Mouse (Mus musculus) liver, postnatal 0 days (tissue): Measurements from ENCODE around the gene Pdlim7.

Experiments used
- CTCF ChIP-seq: sonication (generic); IDR thresholded peaks from 2 replicates; pipeline ENCODE4 v1.5.1; 2016; ENCODE audit warnings: antibody characterized with exemption, low read depth
- EP300 ChIP-seq: IDR thresholded peaks from 2 replicates; pipeline ENCODE4 v1.6.1; 2016; ENCODE audit warnings: antibody characterized with exemption, low read depth, mild to moderate bottlenecking

DNA sequence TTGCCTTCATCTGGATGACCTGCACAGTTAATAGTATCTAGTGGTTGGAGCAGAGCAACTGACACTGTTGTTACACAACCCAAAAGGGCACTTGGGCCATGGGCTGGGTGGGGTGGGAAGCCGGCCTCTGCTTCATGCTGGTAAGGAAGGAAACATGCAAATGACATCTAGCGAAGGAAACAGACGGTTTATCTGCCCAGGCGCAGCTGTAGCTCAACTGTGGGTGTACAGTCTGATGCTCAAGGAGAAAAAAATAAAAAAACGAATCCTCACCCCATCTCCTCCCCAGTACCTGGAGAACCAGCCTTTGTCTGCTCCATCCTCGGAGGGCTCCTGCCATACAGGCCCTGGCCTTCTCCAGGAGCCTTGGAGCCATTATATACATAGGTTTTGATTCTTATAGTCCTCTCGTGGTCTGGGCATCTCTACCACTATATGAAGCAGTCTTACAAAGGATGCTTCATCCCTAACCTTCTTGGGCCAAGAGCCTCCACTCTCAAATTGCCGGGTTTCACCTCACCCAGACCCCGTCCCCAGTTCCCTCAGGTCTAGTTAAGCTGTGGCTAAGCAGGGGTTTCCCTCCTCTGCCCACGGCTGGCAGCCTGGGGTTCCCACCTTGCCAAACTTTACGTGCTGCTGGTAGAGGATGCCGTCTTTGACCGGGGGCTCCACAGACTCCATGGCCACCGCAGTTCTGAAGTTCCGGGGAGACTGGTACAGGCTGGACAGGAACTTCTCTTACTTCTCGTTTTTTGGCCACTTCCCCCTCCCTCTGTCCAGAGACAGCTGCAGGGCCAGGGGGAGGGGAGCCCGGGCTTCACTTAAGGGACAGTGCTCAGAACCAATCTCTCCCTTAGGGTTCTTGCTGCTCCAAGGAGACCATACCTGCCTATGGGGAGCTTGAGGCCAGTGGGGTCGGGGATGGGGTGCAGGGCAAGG, 14.6 kb upstream of the Pdlim7 start:
- TF ChIP-seq CTCF = no peak
- peak; percentile 77 for TF ChIP-seq EP300
